Mouse (Mus musculus) spleen, embryonic (tissue): Measurements from ENCODE around the gene Olfr822.
"Not testable (repeated sequence)": the region's sequence is repeated elsewhere in the genome, so short reads cannot be mapped to it uniquely, and the experiment has no call there.

Experiments used
- CTCF ChIA-PET: fragments of 350-600 bp; sonication (Branson Sonifier 250); formaldehyde crosslinking; loops from one replicate; lab custom pipeline; 2022; lab: Charles Lee

The Olfr822 gene

DNA sequence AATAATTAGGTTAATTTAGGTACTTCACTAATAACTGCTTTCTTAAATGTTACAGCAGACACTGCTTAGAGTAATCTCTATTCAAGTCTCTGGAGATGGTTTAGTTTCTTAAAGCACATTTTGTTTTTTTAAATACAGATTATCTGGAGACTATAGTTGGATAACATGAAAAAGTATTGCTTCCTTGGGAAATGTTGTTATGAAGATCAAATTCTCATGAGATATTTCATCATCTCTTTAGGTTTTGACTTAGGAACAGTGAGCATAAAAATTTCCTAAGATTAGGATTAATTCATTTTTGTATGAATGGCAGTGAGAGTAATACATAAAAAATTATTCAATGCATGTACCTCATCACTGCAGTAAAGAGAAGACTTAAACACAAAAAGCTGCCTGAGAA lies at the start of gene Olfr822:
Olfr822 (plus strand) TSS at position 301 of the 400 bp plus-strand sequence.
- CTCF ChIA-PET: no interaction called here

DNA sequence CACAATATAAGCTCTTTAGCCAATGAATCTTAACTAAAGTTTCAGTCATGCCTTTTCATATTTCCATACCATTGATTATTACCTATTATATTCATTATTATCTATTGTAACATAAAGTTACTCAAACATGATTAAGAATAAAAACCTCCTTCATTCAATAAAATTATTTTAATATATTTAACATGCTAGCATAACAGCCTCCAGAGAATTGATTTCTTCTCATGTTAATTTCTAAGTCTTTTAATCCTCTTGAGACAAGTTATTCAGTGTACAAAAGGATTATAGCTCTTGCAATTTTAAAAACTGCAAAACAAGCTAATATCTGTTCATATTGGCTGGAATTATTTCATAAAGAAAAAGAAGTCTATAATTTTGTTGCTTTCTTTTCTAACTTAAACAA lies 41.0 kb upstream of the Olfr822 start, which contains the start of gene Olfr821:
Olfr821 (plus strand) TSS at position 301 of the 400 bp plus-strand sequence.
- CTCF ChIA-PET: no interaction called here

DNA sequence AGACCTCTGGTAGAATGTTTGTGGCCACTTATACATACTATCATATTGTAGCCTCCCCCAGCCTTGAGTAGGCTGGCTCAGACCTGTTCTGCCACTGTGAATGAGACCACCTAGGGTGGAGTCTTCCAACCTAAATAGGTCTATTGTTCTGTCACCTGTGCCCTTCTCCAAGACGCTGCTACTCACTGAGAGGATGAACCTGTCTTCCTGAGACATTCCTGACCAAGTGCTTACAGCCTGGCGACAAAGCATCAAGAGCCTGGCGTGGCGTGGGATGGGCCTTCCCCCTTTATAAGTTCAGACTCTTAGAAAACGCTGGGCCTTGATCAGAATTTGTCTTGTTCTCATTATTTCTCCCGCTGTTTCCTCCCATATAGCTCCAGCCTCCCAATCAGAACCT lies 33.9 kb upstream of the Olfr822 start:
- CTCF ChIA-PET: no interaction called here

DNA sequence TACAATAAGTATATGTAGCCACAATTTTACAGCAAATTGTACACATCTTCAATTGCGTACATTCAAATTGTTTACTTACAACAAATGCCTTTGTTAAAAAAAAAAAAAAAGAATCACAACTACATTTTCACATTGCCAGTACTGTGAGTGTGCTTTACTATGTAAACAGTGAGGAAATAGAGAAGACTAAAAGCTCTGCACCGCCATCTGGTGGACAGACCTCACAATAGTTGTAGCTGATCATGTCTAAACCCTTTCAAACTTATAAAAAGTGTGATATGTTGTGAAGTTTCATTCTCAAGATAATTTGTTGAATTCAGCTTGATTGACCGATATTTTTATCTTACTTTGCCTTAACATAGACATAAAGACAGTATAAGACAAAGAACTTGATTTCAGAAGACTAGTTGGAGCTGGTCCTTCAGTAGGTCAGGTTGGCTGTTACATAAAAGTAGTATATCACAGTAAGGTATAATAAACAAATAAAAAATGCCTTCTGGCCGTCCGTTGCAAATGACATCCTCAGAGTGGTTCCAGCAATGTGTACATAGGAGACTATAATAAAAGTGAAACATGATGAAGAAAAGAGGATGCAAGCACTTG lies 21.9 kb downstream of the Olfr822 start:
- CTCF ChIA-PET: no interaction called here

DNA sequence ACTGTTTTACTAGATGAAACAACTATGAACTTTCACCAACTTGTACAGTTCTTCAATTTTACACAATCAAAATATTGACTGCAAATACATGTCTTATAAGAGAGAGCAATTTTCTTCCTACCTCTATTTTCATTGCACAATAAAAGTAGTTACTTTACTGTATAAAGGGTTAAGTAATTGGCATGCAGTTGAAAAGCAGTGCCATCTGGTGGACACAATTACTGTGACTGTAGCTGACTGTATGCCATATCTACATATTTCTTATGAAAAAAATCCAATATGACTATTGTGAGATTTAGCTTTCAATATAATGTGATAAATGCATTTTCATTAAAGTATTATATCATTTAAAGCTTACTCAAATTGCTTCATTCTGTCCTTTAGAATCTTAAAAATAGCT lies 25.1 kb downstream of the Olfr822 start:
- CTCF ChIA-PET: interaction anchor here (0.6 kb wide), 1 partner anchor 38 kb away, joined by 9 read pairs; no protein-coding TSS in a partner anchor

DNA sequence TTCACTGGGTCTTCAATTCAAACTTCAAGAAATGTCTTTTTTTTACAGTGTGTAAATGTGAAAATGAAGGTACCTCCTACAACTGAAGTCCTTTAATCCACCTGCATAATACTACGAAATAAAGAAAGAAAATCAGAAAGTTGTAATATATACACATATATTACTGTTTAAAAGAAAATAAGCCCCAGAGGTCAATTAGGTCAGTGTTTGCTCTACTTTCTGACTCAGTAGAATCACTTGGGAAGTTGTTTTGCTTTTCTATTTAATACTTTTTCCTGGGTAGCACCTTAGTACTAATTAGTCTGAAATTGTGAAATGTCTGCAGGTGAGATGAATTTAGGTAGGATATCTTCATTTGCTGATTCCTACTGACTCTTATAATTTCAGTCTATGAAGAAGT lies 44.3 kb downstream of the Olfr822 start, which contains the start of gene Olfr823:
Olfr823 (minus strand) TSS at position 101 of the 400 bp plus-strand sequence.
- CTCF ChIA-PET: not testable (repeated sequence)

DNA sequence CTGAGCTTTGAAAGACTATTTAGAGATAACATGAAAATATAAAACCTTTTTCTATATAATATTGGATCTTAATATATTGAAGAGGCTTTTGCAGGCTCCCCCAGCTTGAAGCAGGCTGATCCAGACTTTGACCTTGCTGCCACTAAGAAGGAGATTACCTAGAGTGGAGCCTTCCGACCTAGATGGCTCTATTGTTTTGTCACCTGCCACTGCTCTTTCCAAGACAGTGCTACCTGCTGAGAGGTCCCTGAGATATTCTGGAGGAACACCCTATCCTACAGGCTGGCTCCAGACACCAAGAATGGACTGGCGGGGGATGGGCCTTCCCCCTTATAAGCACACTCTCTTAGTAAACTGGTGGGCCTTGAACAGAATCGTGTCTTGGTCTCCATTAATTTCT lies 45.0 kb downstream of the Olfr822 start:
- CTCF ChIA-PET: not testable (repeated sequence)
